Mouse (Mus musculus): ENCODE measurements around the gene Clstn2. TPM values are rescaled to one million over a fixed set of nuclear protein-coding genes. Genes with fewer than 3 reads are reported as not detected.

Clstn2 gene
- polyA plus RNA-seq, 1 experiment from 2014 or later, result 4.7 TPM

GRCm38 (mm10) chr9:97414876-97415668 is 617.9 kb downstream of the Clstn2 start:
- no peaks in the 10 kb centered on the region for H3K4me1 ChIP-seq
- 80% methylated on average over 6 of the region's 6 CpGs for WGBS
- H3K4me2 ChIP-seq (replicated peaks), result no peak overlapping the region
- no peak for ATAC-seq (ENCODE audit: low FRiP score, low read depth)
- H3K36me3 ChIP-seq, result no peaks in the 10 kb centered on the region
- H3K27ac ChIP-seq, result no peak overlapping the region
- no peak overlapping the region for H3K9ac ChIP-seq
- no peaks in the 10 kb centered on the region for H3K27me3 ChIP-seq
- no peak overlapping the region for H3K4me3 ChIP-seq
- no peaks in the 10 kb centered on the region for H3K9me3 ChIP-seq

GRCm38 (mm10) chr9:97408142-97408541 is 624.8 kb downstream of the Clstn2 start:
- ATAC-seq (ENCODE audit: low FRiP score, low read depth), result no peak
- 79% methylated on average over 2 of the region's 2 CpGs for WGBS
- no peak overlapping the region for H3K4me2 ChIP-seq (replicated peaks)

More at GRCm38 (mm10) chr9:97408142-97408541, 624.8 kb downstream of the Clstn2 start:
- Histone ChIP-seq H3K4me1 (no peaks in the 10 kb centered on the region), H3K9ac (no peak overlapping the region), H3K27ac (no peak overlapping the region), H3K27me3 (no peaks in the 10 kb centered on the region), H3K4me3 (no peak overlapping the region), H3K36me3 (no peaks in the 10 kb centered on the region), H3K9me3 (no peaks in the 10 kb centered on the region)

Data from limb, embryonic 13.5 days (tissue).